Mouse (Mus musculus) kidney, adult 2 months (tissue): ENCODE measurements around the gene Mpp4. TPM values are rescaled to one million over a fixed set of nuclear protein-coding genes. Genes with fewer than 3 reads are reported as not detected.

Experiments
- DNase-seq: peaks from one replicate; pipeline ENCODE4 v3.0.0; 2021
- H3K27ac ChIP-seq: fragments of 200-500 bp; 2 replicates; pipeline ENCODE4 v1.5.1; 2012; ENCODE audit warnings: low read depth, low read length, control low read depth, inconsistent platforms; ENCODE audit not compliant: insufficient read depth
- H3K27me3 ChIP-seq: fragments of 200-500 bp; replicated peaks from 2 replicates; pipeline ENCODE4 v1.6.1; 2012; ENCODE audit warnings: mild to moderate bottlenecking, moderate library complexity, low read length, inconsistent platforms; ENCODE audit not compliant: control insufficient read depth, insufficient read depth
- H3K36me3 ChIP-seq: fragments of 200-500 bp; 2 replicates; pipeline ENCODE4 v1.6.1; 2012; ENCODE audit warnings: mild to moderate bottlenecking, moderate library complexity, low read length, inconsistent platforms; ENCODE audit not compliant: control insufficient read depth, insufficient read depth
- H3K4me1 ChIP-seq: fragments of 200-500 bp; 2 replicates; pipeline ENCODE4 v1.6.1; 2011; ENCODE audit warnings: low read length; ENCODE audit not compliant: control insufficient read depth, insufficient read depth
- H3K4me3 ChIP-seq: fragments of 200-500 bp; 2 replicates; pipeline ENCODE4 v1.5.1; 2011; ENCODE audit warnings: mild to moderate bottlenecking, low read depth, low read length, control low read depth; ENCODE audit not compliant: insufficient read depth
- CTCF ChIP-seq: fragments of 200-500 bp; conservative IDR thresholded peaks from 2 replicates; pipeline ENCODE4 v1.5.1; 2011; ENCODE audit warnings: low read depth, mild to moderate bottlenecking, control low read depth, low read length, moderate library complexity, mixed read lengths; ENCODE audit not compliant: insufficient read depth, insufficient read length
- POLR2A ChIP-seq: fragments of 200-500 bp; IDR thresholded peaks from one replicate; pipeline ENCODE4 v1.6.1; 2011; ENCODE audit warnings: low read depth, low read length, control low read depth
- WGBS: fragments of 180-500 bp; shearing (Covaris S2); methylation state at CpG from one replicate; pipeline ENCODE4 v1.1.7; 2018; 5-methylcytosine and 5-hydroxymethylcytosine counted together
- polyA plus RNA-seq: library from polyadenylated mRNA; depleted of rRNA; stranded (reverse); fragments of >200 nt; gene quantifications from 2 replicates; pipeline ENCODE4 v1.2.3, GENCODE M21; 2012

Gene Mpp4
- polyA plus RNA-seq, 1 experiment = 2.6 TPM

- TF ChIP-seq CTCF (no peak), POLR2A (no peak)
- Histone ChIP-seq H3K4me3 (no peak overlapping the region), H3K27ac (no peak overlapping the region)
Observed at GRCm38 (mm10) chr1:59201561-59201960, 38.4 kb upstream of the Mpp4 start.

GRCm38 (mm10) chr1:59200960-59201359 lies 37.8 kb upstream of the Mpp4 start:
- peaks cover 3% of the 10 kb centered on the region for H3K36me3 ChIP-seq
- DNase-seq = no peak
- 82% methylated on average over 5 of the region's 5 CpGs for WGBS
- no peaks in the 10 kb centered on the region for H3K27me3 ChIP-seq
- TF ChIP-seq CTCF (no peak), POLR2A (no peak)
- H3K4me1 ChIP-seq = no peaks in the 10 kb centered on the region
- H3K4me3 ChIP-seq = no peak overlapping the region
- no peak overlapping the region for H3K27ac ChIP-seq

More at GRCm38 (mm10) chr1:59201561-59201960, 38.4 kb upstream of the Mpp4 start:
- 69% methylated on average over 1 of the region's 1 CpGs for WGBS
- no peak for DNase-seq
- Histone ChIP-seq H3K36me3 (peaks cover 3% of the 10 kb centered on the region), H3K27me3 (no peaks in the 10 kb centered on the region), H3K4me1 (no peaks in the 10 kb centered on the region)

- no peak for DNase-seq
- no peak overlapping the region for H3K27ac ChIP-seq
- peaks cover 11% of the 10 kb centered on the region for H3K36me3 ChIP-seq
- 29% methylated on average over 6 of the region's 6 CpGs for WGBS
- TF ChIP-seq CTCF (no peak), POLR2A (no peak)
- no peaks in the 10 kb centered on the region for H3K4me1 ChIP-seq
- no peaks in the 10 kb centered on the region for H3K27me3 ChIP-seq
- H3K4me3 ChIP-seq = no peak overlapping the region
Observed at GRCm38 (mm10) chr1:59194979-59195378, 31.8 kb upstream of the Mpp4 start.

GRCm38 (mm10) chr1:59187786-59188185 lies 24.6 kb upstream of the Mpp4 start:
- WGBS = 80% methylated on average over 5 of the region's 5 CpGs
- Histone ChIP-seq H3K4me3 (no peak overlapping the region), H3K27ac (no peak overlapping the region), H3K4me1 (no peaks in the 10 kb centered on the region), H3K36me3 (peaks cover 6% of the 10 kb centered on the region), H3K27me3 (no peaks in the 10 kb centered on the region)
- TF ChIP-seq POLR2A (no peak), CTCF (no peak)
- no peak for DNase-seq

GRCm38 (mm10) chr1:59186317-59186716 lies 23.1 kb upstream of the Mpp4 start:
- 89% methylated on average over 10 of the region's 10 CpGs for WGBS
- no peak for DNase-seq
- TF ChIP-seq POLR2A = no peak
- TF ChIP-seq CTCF = no peak
- Histone ChIP-seq H3K36me3 (peaks cover 7% of the 10 kb centered on the region), H3K4me3 (no peak overlapping the region), H3K27ac (no peak overlapping the region), H3K4me1 (no peaks in the 10 kb centered on the region), H3K27me3 (no peaks in the 10 kb centered on the region)

GRCm38 (mm10) chr1:59185410-59185809 lies 22.2 kb upstream of the Mpp4 start:
- 84% methylated on average over 9 of the region's 9 CpGs for WGBS
- peaks cover 7% of the 10 kb centered on the region for H3K36me3 ChIP-seq
- H3K4me1 ChIP-seq = no peaks in the 10 kb centered on the region
- H3K27ac ChIP-seq = no peak overlapping the region
- no peaks in the 10 kb centered on the region for H3K27me3 ChIP-seq
- DNase-seq = no peak
- H3K4me3 ChIP-seq = no peak overlapping the region
- TF ChIP-seq POLR2A = no peak
- no peak for TF ChIP-seq CTCF

- DNase-seq = no peak
- H3K36me3 ChIP-seq = peaks cover 10% of the 10 kb centered on the region
- no peaks in the 10 kb centered on the region for H3K4me1 ChIP-seq
- no peak overlapping the region for H3K4me3 ChIP-seq
- WGBS = 95% methylated on average over 4 of the region's 4 CpGs
- no peaks in the 10 kb centered on the region for H3K27me3 ChIP-seq
- no peak overlapping the region for H3K27ac ChIP-seq
- TF ChIP-seq CTCF = no peak
- TF ChIP-seq POLR2A = no peak
Observed at GRCm38 (mm10) chr1:59183045-59183444, 19.9 kb upstream of the Mpp4 start.
